ENCODE assay signal across 25 mouse cellular contexts in the genomic region with DNA sequence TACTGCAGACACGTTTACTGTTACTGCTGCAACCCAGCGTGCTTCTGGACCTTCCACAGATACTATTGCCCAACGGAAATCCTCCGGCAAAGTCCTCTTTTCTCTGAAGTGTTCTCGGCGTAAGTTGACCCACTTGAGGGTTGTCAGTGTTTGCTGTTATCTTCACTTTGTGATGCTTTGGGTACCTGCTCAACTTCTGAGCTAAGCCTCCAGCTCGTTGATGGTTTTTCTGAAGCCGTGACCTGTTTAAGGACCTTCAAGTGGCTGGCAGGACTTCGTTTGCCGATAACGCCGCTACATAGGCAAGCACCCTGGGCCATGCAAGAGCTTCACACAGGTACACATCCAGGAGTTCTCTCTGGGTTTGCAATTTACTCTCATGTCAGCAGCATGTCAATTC. TPM values are rescaled to one million over a fixed set of nuclear protein-coding genes. Genes with fewer than 3 reads are reported as not detected.
DNase-seq lines count a peak whose midpoint lies in the region; ATAC-seq and TF ChIP-seq lines count a peak whose summit lies in the region.
"Had no signal": no experiment of that assay in that cellular context is flagged by ENCODE, and none has a peak within 500 bp of the region (broad histone marks: within the 10 kb centered on the region; RNA-seq: fewer than 3 reads in every experiment).

No protein-coding gene starts in this region.

- H3K4me2 ChIP-seq in heart, embryonic 11.5 days: no peak overlapping the region; the same call in 1 of the 2 replicates
- peak overlapping the region; percentile 31; the same call in 1 of the 2 replicates for H3K4me2 ChIP-seq in heart, embryonic 12.5 days
- H3K4me2 ChIP-seq in lung, postnatal 0 days (replicated peaks; ENCODE audit: low read depth, low read length): no peak overlapping the region
- H3K4me2 ChIP-seq: embryonic facial prominence, embryonic 12.5 days; forebrain, embryonic 13.5 days; forebrain, embryonic 15.5 days had no signal

- no peak for TF ChIP-seq CTCF in lung, postnatal 0 days (IDR thresholded peaks at IDR 0.05)

- H3K9ac ChIP-seq in heart, embryonic 11.5 days (ENCODE audit: low read depth, low read length): no peak overlapping the region
- H3K9ac ChIP-seq in heart, embryonic 12.5 days: no peak overlapping the region
- H3K9ac ChIP-seq in lung, postnatal 0 days (replicated peaks; ENCODE audit: low read depth): no peak overlapping the region
- H3K9ac ChIP-seq: embryonic facial prominence, embryonic 12.5 days; forebrain, embryonic 13.5 days; forebrain, embryonic 15.5 days had no signal

- H3K27ac ChIP-seq in heart, embryonic 11.5 days (ENCODE audit: low read depth, low read length): no peak overlapping the region
- H3K27ac ChIP-seq in heart, embryonic 12.5 days (ENCODE audit: poor library complexity, severe bottlenecking): no peak overlapping the region
- no peak overlapping the region for H3K27ac ChIP-seq in lung, postnatal 0 days (ENCODE audit: low read length)
- H3K27ac ChIP-seq: embryonic facial prominence, embryonic 10.5 days; embryonic facial prominence, embryonic 12.5 days; forebrain, embryonic 13.5 days; forebrain, embryonic 15.5 days had no signal

- TF ChIP-seq EP300 in lung, postnatal 0 days (IDR thresholded peaks at IDR 0.05): peak; percentile 51; the same call in 1 of the 2 replicates

- H3K36me3 ChIP-seq in heart, embryonic 11.5 days (ENCODE audit: control insufficient read depth, insufficient read depth, low read length): no peaks in the 10 kb centered on the region
- H3K36me3 ChIP-seq in heart, embryonic 12.5 days: no peaks in the 10 kb centered on the region
- no peaks in the 10 kb centered on the region for H3K36me3 ChIP-seq in lung, postnatal 0 days (ENCODE audit: insufficient read depth, low read length)
- H3K36me3 ChIP-seq: embryonic facial prominence, embryonic 10.5 days; embryonic facial prominence, embryonic 12.5 days; forebrain, embryonic 15.5 days; G1E had no signal

- H3K27me3 ChIP-seq in heart, embryonic 11.5 days (ENCODE audit: control insufficient read depth, insufficient read depth, low read length): peaks cover 2% of the 10 kb centered on the region; the same call in 1 of the 2 replicates
- no peaks in the 10 kb centered on the region for H3K27me3 ChIP-seq in heart, embryonic 12.5 days (replicated peaks)
- H3K27me3 ChIP-seq in lung, postnatal 0 days (replicated peaks; ENCODE audit: insufficient read depth, low read length): no peaks in the 10 kb centered on the region
- H3K27me3 ChIP-seq: embryonic facial prominence, embryonic 12.5 days; forebrain, embryonic 13.5 days; forebrain, embryonic 15.5 days had no signal

- H3K4me3 ChIP-seq in heart, embryonic 11.5 days (ENCODE audit: low read depth, low read length): no peak overlapping the region
- H3K4me3 ChIP-seq in heart, embryonic 12.5 days: no peak overlapping the region
- H3K4me3 ChIP-seq in lung, postnatal 0 days (ENCODE audit: low read depth, low read length): no peak overlapping the region
- H3K4me3 ChIP-seq: embryonic facial prominence, embryonic 10.5 days; embryonic facial prominence, embryonic 12.5 days; forebrain, embryonic 13.5 days; forebrain, embryonic 15.5 days had no signal

- no peak for ATAC-seq in heart, embryonic 11.5 days (replicated peaks; ENCODE audit: insufficient number of reproducible peaks, low FRiP score, low TSS enrichment)
- ATAC-seq in heart, embryonic 12.5 days (ENCODE audit: insufficient number of reproducible peaks, low FRiP score): no peak
- peak; percentile 72 for ATAC-seq in lung, postnatal 0 days
- ATAC-seq: activated CD4-positive, CD25-positive, alpha-beta regulatory T cell, adult 4 months; CD4-positive, CD25-positive, alpha-beta regulatory T cell, adult 4 months; forebrain, embryonic 13.5 days; forebrain, embryonic 15.5 days; Patski had no signal

- WGBS in heart, embryonic 11.5 days (ENCODE audit: insufficient replicate concordance): 43% methylated on average over 12 of the region's 12 CpGs
- WGBS in heart, embryonic 12.5 days: 45% methylated on average over 12 of the region's 12 CpGs
- 54% methylated on average over 12 of the region's 12 CpGs for WGBS in lung, postnatal 0 days

- H3K9me3 ChIP-seq in heart, embryonic 11.5 days (replicated peaks; ENCODE audit: control insufficient read depth, low read length): no peaks in the 10 kb centered on the region
- H3K9me3 ChIP-seq in heart, embryonic 12.5 days (replicated peaks): no peaks in the 10 kb centered on the region
- H3K9me3 ChIP-seq in lung, postnatal 0 days (ENCODE audit: low read length): no peaks in the 10 kb centered on the region
- H3K9me3 ChIP-seq: embryonic facial prominence, embryonic 10.5 days; embryonic facial prominence, embryonic 12.5 days; forebrain, embryonic 13.5 days; forebrain, embryonic 15.5 days; G1E had no signal

- peak; percentile 72 for DNase-seq in heart, adult 11 months
- DNase-seq in heart, adult 8-10 months (ENCODE audit: low spot score): no peak
- DNase-seq in lung, postnatal 0 days (ENCODE audit: low spot score): peak; percentile 69
- DNase-seq in lung, postnatal 10 days: no peak
- DNase-seq: adrenal gland, adult 8-10 months; adrenal gland, postnatal 14 days; adrenal gland, postnatal 36 days; B cell, adult 2 months; cerebellum, adult 11-12 months; cerebellum, adult 2 months; cerebellum, adult 9-10 months; cerebellum, postnatal 10 days; cerebellum, postnatal 25 days had no signal

- H3K4me1 ChIP-seq in heart, embryonic 11.5 days (ENCODE audit: control insufficient read depth, insufficient read depth, low read length): no peaks in the 10 kb centered on the region
- H3K4me1 ChIP-seq in heart, embryonic 12.5 days (replicated peaks): peaks cover 15% of the 10 kb centered on the region; the same call in 1 of the 2 replicates
- no peaks in the 10 kb centered on the region for H3K4me1 ChIP-seq in lung, postnatal 0 days (ENCODE audit: insufficient read depth, low read depth, low read length)
- H3K4me1 ChIP-seq: forebrain, embryonic 15.5 days had no signal

RNA-seq across cellular contexts. Expression of a gene that starts 10.4 kb away (rescaled TPM):
- polyA plus RNA-seq in heart, embryonic 11.5 days (2014; fragmentation: Nextera tagmentation; extraction: Ambion mirVana): 12.9 and 16.0 TPM in 2 replicates
- polyA plus RNA-seq in heart, embryonic 12.5 days (2016; fragmentation: Nextera tagmentation; extraction: Ambion mirVana): 24.0 and 25.4 TPM in 2 replicates
- 10 to 100 TPM in 2 of 4 experiments, 1 to 10 TPM in 2; 7.1 to 10.0 (median 8.8) TPM for total RNA-seq in heart, adult 8-10 months (2022)
- 16.3 and 19.5 TPM in 2 replicates for polyA plus RNA-seq in lung, postnatal 0 days (2015; fragmentation: Nextera tagmentation; extraction: Ambion mirVana)
- total RNA-seq: CH12.LX had no signal
- polyA plus RNA-seq: activated CD4-positive, CD25-positive, alpha-beta regulatory T cell, adult 4 months; CD4-positive, CD25-positive, alpha-beta regulatory T cell, adult 4 months; G1E had no signal

RNA-seq across cellular contexts. Expression of a gene that starts 40.4 kb away (rescaled TPM):
- polyA plus RNA-seq in heart, embryonic 11.5 days (2014; fragmentation: Nextera tagmentation; extraction: Ambion mirVana): 0.38 TPM in 1 of 2 replicates, not detected in the other
- not detected in 2 replicates for polyA plus RNA-seq in heart, embryonic 12.5 days (2016; fragmentation: Nextera tagmentation; extraction: Ambion mirVana)
- not detected for total RNA-seq in heart, adult 8-10 months (2022)
- polyA plus RNA-seq in lung, postnatal 0 days (2015; fragmentation: Nextera tagmentation; extraction: Ambion mirVana): not detected in 2 replicates
- total RNA-seq: adrenal gland, postnatal 14 days; adrenal gland, postnatal 36 days; CH12.LX had no signal
- polyA plus RNA-seq: cerebellum, adult 2 months; embryonic facial prominence, embryonic 10.5 days; embryonic facial prominence, embryonic 12.5 days; forebrain, embryonic 11.5 days; forebrain, embryonic 13.5 days; forebrain, embryonic 15.5 days; G1E; Patski had no signal

Comparison
In these comparisons a context has a peak if more than half of its experiments do, and no peak if none do; other contexts are left out.
1. DNase-seq: peak in heart, adult 11 months (single experiment) and lung, postnatal 0 days (single experiment); none in heart, adult 8-10 months (single experiment) and lung, postnatal 10 days (single experiment).